Mouse (Mus musculus) CD4-positive, CD25-positive, alpha-beta regulatory T cell, adult 4 months (primary cell): ENCODE results near the gene Hlf. TPM values are rescaled to one million over a fixed set of nuclear protein-coding genes. Genes with fewer than 3 reads are reported as not detected.

Experiments used
- ATAC-seq: one replicate; pipeline ENCODE4 v1.8.0; 2017
- polyA plus RNA-seq, 2 experiments: library from polyadenylated mRNA; unstranded; fragments of 100-300 nt; shearing (Covaris generic); gene quantifications; one replicate each; pipeline ENCODE4 v1.2.1; 2017

Hlf gene
- polyA plus RNA-seq, 2 experiments from 2014 or later: 1.4 to 2.5 TPM

- no peak for ATAC-seq
Measured at GRCm38 (mm10) chr11:90370789-90371291, 19.9 kb downstream of the Hlf start.

- no peak for ATAC-seq
Measured at GRCm38 (mm10) chr11:90370367-90370766, 20.3 kb downstream of the Hlf start.

- no peak for ATAC-seq
Measured at GRCm38 (mm10) chr11:90369605-90370004, 21.1 kb downstream of the Hlf start.

GRCm38 (mm10) chr11:90369115-90369514 is 21.6 kb downstream of the Hlf start:
- no peak for ATAC-seq

GRCm38 (mm10) chr11:90367894-90368860 is 22.5 kb downstream of the Hlf start:
- ATAC-seq: no peak

GRCm38 (mm10) chr11:90364865-90365264 is 25.8 kb downstream of the Hlf start:
- no peak for ATAC-seq

- no peak for ATAC-seq
Measured at GRCm38 (mm10) chr11:90363821-90364497, 26.7 kb downstream of the Hlf start.

- ATAC-seq: no peak
Measured at GRCm38 (mm10) chr11:90363406-90363805, 27.3 kb downstream of the Hlf start.

- ATAC-seq: no peak
Measured at GRCm38 (mm10) chr11:90360536-90360935, 30.2 kb downstream of the Hlf start.

GRCm38 (mm10) chr11:90358063-90358462 is 32.6 kb downstream of the Hlf start:
- no peak for ATAC-seq

- no peak for ATAC-seq
Measured at GRCm38 (mm10) chr11:90357371-90357770, 33.3 kb downstream of the Hlf start.

GRCm38 (mm10) chr11:90356495-90357304 is 34.0 kb downstream of the Hlf start:
- no peak for ATAC-seq

- ATAC-seq: no peak
Measured at GRCm38 (mm10) chr11:90356036-90356435, 34.7 kb downstream of the Hlf start.

- no peak for ATAC-seq
Measured at GRCm38 (mm10) chr11:90355270-90355681, 35.4 kb downstream of the Hlf start.

GRCm38 (mm10) chr11:90352696-90353095 is 38.0 kb downstream of the Hlf start:
- ATAC-seq: no peak

- ATAC-seq: no peak
Measured at GRCm38 (mm10) chr11:90350153-90350512, 40.6 kb downstream of the Hlf start.

- ATAC-seq: peak; percentile 53
Measured at GRCm38 (mm10) chr11:90349486-90350152, 41.1 kb downstream of the Hlf start.

GRCm38 (mm10) chr11:90347667-90348459 is 42.8 kb downstream of the Hlf start:
- no peak for ATAC-seq

GRCm38 (mm10) chr11:90345746-90346145 is 44.9 kb downstream of the Hlf start:
- no peak for ATAC-seq

- ATAC-seq: no peak
Measured at GRCm38 (mm10) chr11:90342858-90343257, 47.8 kb downstream of the Hlf start.

- ATAC-seq: no peak
Measured at GRCm38 (mm10) chr11:90342267-90342666, 48.4 kb downstream of the Hlf start.
